Mouse (Mus musculus): Measurements from ENCODE around the gene Itgb4.

DNA sequence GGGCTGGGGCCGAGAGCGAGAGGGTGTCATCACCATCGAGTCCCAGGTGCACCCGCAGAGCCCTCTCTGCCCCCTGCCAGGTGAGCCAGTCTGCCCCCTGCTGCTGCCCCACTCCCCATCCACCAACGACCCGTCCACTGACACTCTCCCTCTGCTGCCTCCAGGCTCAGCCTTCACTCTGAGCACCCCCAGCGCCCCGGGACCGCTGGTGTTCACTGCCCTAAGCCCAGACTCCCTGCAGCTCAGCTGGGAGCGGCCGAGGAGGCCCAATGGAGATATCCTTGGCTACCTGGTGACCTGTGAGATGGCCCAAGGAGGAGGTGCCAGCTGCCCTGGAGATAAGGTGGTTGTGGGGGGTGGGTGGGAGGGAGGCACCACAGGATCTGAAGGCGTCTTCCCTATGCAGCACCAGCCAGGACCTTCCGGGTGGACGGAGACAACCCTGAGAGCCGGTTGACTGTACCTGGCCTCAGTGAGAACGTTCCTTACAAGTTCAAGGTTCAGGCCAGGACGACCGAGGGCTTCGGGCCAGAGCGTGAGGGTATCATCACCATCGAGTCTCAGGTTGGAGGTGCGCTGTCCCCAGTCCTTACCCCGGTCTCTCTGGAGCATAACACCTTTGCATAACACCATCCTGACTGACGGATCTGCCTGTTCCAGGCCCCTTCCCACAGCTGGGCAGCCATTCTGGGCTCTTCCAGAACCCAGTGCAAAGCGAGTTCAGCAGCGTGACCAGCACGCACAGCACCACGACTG lies 32.8 kb downstream of the Itgb4 start:
- TF ChIP-seq CTCF (IDR thresholded peaks at IDR 0.05; ENCODE audit: borderline replicate concordance, insufficient read depth, low read depth, low read length): no peak
- TF ChIP-seq POLR2A (IDR thresholded peaks at IDR 0.05; ENCODE audit: borderline replicate concordance, insufficient read depth, low read length): no peak

All from cerebellum, adult 2 months (tissue).